Mouse (Mus musculus) CH12.LX (cell line): ENCODE measurements around the gene Oscar. TPM values are rescaled to one million over a fixed set of nuclear protein-coding genes. Genes with fewer than 3 reads are reported as not detected.

Experiments
- DNase-seq: peaks from one replicate; pipeline ENCODE4 v3.0.0-alpha.2; 2013; ENCODE audit errors: extremely low read depth
- H3K27ac ChIP-seq: 2 replicates; pipeline ENCODE4 v1.5.1; 2012; ENCODE audit warnings: low read depth, mild to moderate bottlenecking, control low read depth, moderate library complexity; ENCODE audit not compliant: insufficient read depth
- H3K27me3 ChIP-seq: replicated peaks from 2 replicates; pipeline ENCODE3; 2012; ENCODE audit warnings: inconsistent platforms
- H3K36me3 ChIP-seq, 2 experiments: replicated peaks in 1 of 2; 2 replicates each; pipeline versions ENCODE3 to v1.6.1; 2012; ENCODE audit warnings: inconsistent platforms in 1 of 2, low read length in 1 of 2, mild to moderate bottlenecking in 1 of 2, mixed read lengths in 1 of 2, moderate library complexity in 1 of 2; ENCODE audit not compliant: control insufficient read depth in 1 of 2, insufficient read depth in 1 of 2
- H3K4me1 ChIP-seq, 2 experiments: 2 replicates each; pipeline ENCODE4 v1.6.1; 2012; ENCODE audit warnings: inconsistent platforms in 1 of 2, moderate library complexity in 1 of 2; ENCODE audit not compliant: insufficient read depth in 2 of 2, control insufficient read depth in 1 of 2
- H3K4me2 ChIP-seq: 2 replicates; pipeline ENCODE4 v1.6.1; 2012; ENCODE audit warnings: low read depth, mild to moderate bottlenecking, control low read depth; ENCODE audit not compliant: poor library complexity, insufficient read depth, severe bottlenecking
- H3K4me3 ChIP-seq, 3 experiments: fragments of 150-350 bp in 1 of 3; sonication (generic) in 1 of 3; replicated peaks in 1 of 3; 2 replicates each; pipeline versions ENCODE3 to v1.5.1; 2011 to 2012; ENCODE audit warnings: low read depth in 2 of 3, low read length in 2 of 3, mild to moderate bottlenecking in 2 of 3, moderate library complexity in 2 of 3, control low read depth in 1 of 3, improper control_type of control experiment in 1 of 3, inconsistent platforms in 1 of 3, mixed read lengths in 1 of 3; ENCODE audit not compliant: poor library complexity in 1 of 3
- H3K79me2 ChIP-seq: replicated peaks from 2 replicates; pipeline ENCODE4 v1.6.1; 2012; ENCODE audit warnings: mild to moderate bottlenecking, moderate library complexity; ENCODE audit not compliant: control insufficient read depth, poor library complexity, insufficient read depth, severe bottlenecking; ENCODE audit errors: extremely low read depth
- H3K9ac ChIP-seq: 2 replicates; pipeline ENCODE4 v1.6.1; 2012; ENCODE audit warnings: low read depth, mild to moderate bottlenecking, control low read depth, moderate library complexity; ENCODE audit not compliant: insufficient read depth
- H3K9me3 ChIP-seq: replicated peaks from 2 replicates; pipeline ENCODE3; 2012; ENCODE audit warnings: low read length, inconsistent platforms, mixed read lengths
- CHD1 ChIP-seq: IDR thresholded peaks from 2 replicates; pipeline ENCODE4 v1.6.1; 2012; ENCODE audit warnings: low read depth, low read length, improper control_type of control experiment, inconsistent platforms
- CHD2 ChIP-seq: IDR thresholded peaks from 2 replicates; pipeline ENCODE4 v1.6.1; 2011; ENCODE audit warnings: low read length, improper control_type of control experiment
- E2F4 ChIP-seq: IDR thresholded peaks from 2 replicates; pipeline ENCODE4 v1.6.1; 2011; ENCODE audit warnings: low read depth, low read length, improper control_type of control experiment; ENCODE audit not compliant: insufficient replicate concordance
- ELF1 ChIP-seq: IDR thresholded peaks from 2 replicates; pipeline ENCODE4 v1.6.1; 2014; ENCODE audit warnings: low read depth, mild to moderate bottlenecking, inconsistent platforms, low read length, improper control_type of control experiment
- EP300 ChIP-seq: IDR thresholded peaks from 2 replicates; pipeline ENCODE4 v1.6.1; 2011; ENCODE audit warnings: low read length, improper control_type of control experiment
- ETS1 ChIP-seq: conservative IDR thresholded peaks from 2 replicates; pipeline ENCODE4 v1.6.1; 2012; ENCODE audit warnings: low read depth, mild to moderate bottlenecking, inconsistent platforms, low read length, improper control_type of control experiment, moderate library complexity
- GABPA ChIP-seq: IDR thresholded peaks from 2 replicates; pipeline ENCODE4 v1.6.1; 2012; ENCODE audit warnings: low read depth, low read length, improper control_type of control experiment, inconsistent platforms; ENCODE audit not compliant: insufficient replicate concordance
- HCFC1 ChIP-seq: IDR thresholded peaks from 2 replicates; pipeline ENCODE4 v1.6.1; 2012; ENCODE audit warnings: low read depth, mild to moderate bottlenecking, inconsistent platforms, low read length, improper control_type of control experiment
- IRF4 ChIP-seq: IDR thresholded peaks from 2 replicates; pipeline ENCODE4 v1.6.1; 2014; ENCODE audit warnings: low read depth, mild to moderate bottlenecking, inconsistent platforms, low read length, improper control_type of control experiment
- JUN ChIP-seq: IDR thresholded peaks from 2 replicates; pipeline ENCODE4 v1.6.1; 2011; ENCODE audit warnings: low read depth, mild to moderate bottlenecking, low read length, improper control_type of control experiment, moderate library complexity; ENCODE audit not compliant: insufficient read depth
- JUND ChIP-seq: conservative IDR thresholded peaks from 2 replicates; pipeline ENCODE4 v1.6.1; 2011; ENCODE audit warnings: low read depth, low read length, improper control_type of control experiment
- KAT2A ChIP-seq: IDR thresholded peaks from 2 replicates; pipeline ENCODE4 v1.6.1; 2012; ENCODE audit warnings: low read length, improper control_type of control experiment, inconsistent platforms; ENCODE audit not compliant: insufficient replicate concordance
- MXI1 ChIP-seq: IDR thresholded peaks from 2 replicates; pipeline ENCODE4 v1.6.1; 2011; ENCODE audit warnings: mild to moderate bottlenecking, low read depth, low read length, improper control_type of control experiment
- NELFE ChIP-seq: IDR thresholded peaks from 2 replicates; pipeline ENCODE4 v1.6.1; 2011; ENCODE audit warnings: low read depth, low read length, improper control_type of control experiment
- NRF1 ChIP-seq: IDR thresholded peaks from 2 replicates; pipeline ENCODE4 v1.6.1; 2014; ENCODE audit warnings: low read depth, mild to moderate bottlenecking, inconsistent platforms, low read length, improper control_type of control experiment, moderate library complexity
- POLR2AphosphoS2 ChIP-seq: IDR thresholded peaks from 2 replicates; pipeline ENCODE4 v1.6.1; 2011; ENCODE audit warnings: low read depth, low read length, improper control_type of control experiment
- RCOR1 ChIP-seq: conservative IDR thresholded peaks from 2 replicates; pipeline ENCODE4 v1.6.1; 2012; ENCODE audit warnings: low read depth, mild to moderate bottlenecking, inconsistent platforms, low read length, improper control_type of control experiment
- SMC3 ChIP-seq: IDR thresholded peaks from 2 replicates; pipeline ENCODE4 v1.6.1; 2011; ENCODE audit warnings: low read depth, low read length, improper control_type of control experiment
- TBP ChIP-seq: conservative IDR thresholded peaks from 2 replicates; pipeline ENCODE4 v1.6.1; 2011; ENCODE audit warnings: low read depth, low read length, improper control_type of control experiment
- TCF12 ChIP-seq: IDR thresholded peaks from 2 replicates; pipeline ENCODE4 v1.6.1; 2014; ENCODE audit warnings: low read depth, mild to moderate bottlenecking, inconsistent platforms, low read length, improper control_type of control experiment
- UBTF ChIP-seq: IDR thresholded peaks from 2 replicates; pipeline ENCODE4 v1.6.1; 2012; ENCODE audit warnings: low read depth, mild to moderate bottlenecking, inconsistent platforms, low read length, improper control_type of control experiment, moderate library complexity
- USF1 ChIP-seq: IDR thresholded peaks from 2 replicates; pipeline ENCODE4 v1.6.1; 2014; ENCODE audit warnings: low read depth, mild to moderate bottlenecking, inconsistent platforms, low read length, improper control_type of control experiment
- USF2 ChIP-seq: conservative IDR thresholded peaks from 2 replicates; pipeline ENCODE4 v1.6.1; 2011; ENCODE audit warnings: low read depth, low read length, improper control_type of control experiment
- ZMIZ1 ChIP-seq: IDR thresholded peaks from 2 replicates; pipeline ENCODE4 v1.6.1; 2012; ENCODE audit warnings: low read depth, mild to moderate bottlenecking, inconsistent platforms, low read length, improper control_type of control experiment
- dilution Hi-C: fragments of 300-500 bp; cut with MboI; formaldehyde crosslinking; loops from 2 replicates; pipeline ENCODE4 v1.14.3; 2020; ENCODE audit warnings: low sequenced_read_pairs; ENCODE audit not compliant: extremely low pct_unique_long_range_greater_than_20kb, extremely low pct_ligation_motif_present
- in situ Hi-C: fragments of 300-500 bp; cut with MboI; formaldehyde crosslinking; loops from 3 replicates; pipeline ENCODE4 v1.14.3; 2019; ENCODE audit warnings: low sequenced_read_pairs, low pct_ligation_motif_present, low pct_unique_long_range_greater_than_20kb, mixed read lengths
- polyA plus RNA-seq: library from polyadenylated mRNA; unstranded; fragments of >175 nt; gene quantifications from 2 replicates; pipeline ENCODE4 v1.2.1, GENCODE M21; 2012; ENCODE audit warnings: low read depth; ENCODE audit not compliant: insufficient read length
- total RNA-seq, 2 experiments: library from RNA; depleted of rRNA; stranded (reverse); fragments of 300-350 nt in 1 of 2; fragments of >200 nt in 1 of 2; gene quantifications; 2 replicates each; pipeline ENCODE4 v1.2.3; 2012 to 2014

Gene Oscar
- total and polyA plus RNA-seq, 3 experiments: 0.39 TPM; not detected in 2

DNA sequence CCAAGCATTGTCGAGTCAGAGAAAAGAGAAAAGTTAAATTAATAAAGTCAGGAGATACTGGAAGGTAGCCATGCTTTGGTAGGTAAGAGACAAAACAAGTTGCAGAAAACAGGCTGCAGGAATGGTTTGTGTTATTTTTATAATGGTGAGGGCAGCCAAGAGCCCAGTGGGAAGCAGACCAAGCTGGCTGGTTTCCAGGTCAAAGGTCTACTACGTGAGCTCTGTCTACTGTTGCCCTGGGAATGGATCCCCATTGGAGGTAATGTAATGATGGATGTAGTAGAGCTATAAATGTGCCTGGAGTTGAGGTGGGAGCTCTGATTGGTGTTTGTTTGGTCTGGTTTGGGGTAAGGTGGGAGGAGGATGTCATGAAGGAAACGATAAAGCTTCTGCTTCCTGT lies 6.9 kb downstream of the Oscar start:
- Histone ChIP-seq H3K27me3 (no peaks in the 10 kb centered on the region), H3K27ac (no peak overlapping the region), H3K79me2 (no peaks in the 10 kb centered on the region), H3K9ac (no peak overlapping the region), H3K4me1 (peaks cover 0 to 3% of the 10 kb centered on the region in 2 experiments; a peak in 1 of 4 replicates), H3K4me2 (no peak overlapping the region), H3K36me3 (no peaks in the 10 kb centered on the region), H3K4me3 (no peak overlapping the region), H3K9me3 (peaks cover 4% of the 10 kb centered on the region)
- in situ Hi-C loops (no loop called here), dilution Hi-C loops (no loop called here)
- no peak for TF ChIP-seq HCFC1
- TF ChIP-seq ELF1: no peak
- TF ChIP-seq ZMIZ1: no peak
- no peak for TF ChIP-seq TCF12
- TF ChIP-seq NRF1: no peak
- TF ChIP-seq RCOR1: no peak
- TF ChIP-seq ETS1: no peak
- no peak for DNase-seq

GRCm38 (mm10) chr7:3608668-3609067 lies 7.3 kb downstream of the Oscar start:
- no peak overlapping the region for H3K27ac ChIP-seq
- H3K27me3 ChIP-seq: no peaks in the 10 kb centered on the region
- H3K9me3 ChIP-seq: peaks cover 4% of the 10 kb centered on the region
- H3K4me3 ChIP-seq: no peak overlapping the region
- no peak overlapping the region for H3K4me2 ChIP-seq
- TF ChIP-seq GABPA (no peak), MXI1 (no peak), UBTF (no peak), HCFC1 (no peak), JUND (no peak)
- no peak for DNase-seq
- peaks cover 0 to 3% of the 10 kb centered on the region in 2 experiments; a peak in 1 of 4 replicates for H3K4me1 ChIP-seq
- no peak overlapping the region for H3K9ac ChIP-seq
- in situ Hi-C loops: no loop called here
- H3K36me3 ChIP-seq: no peaks in the 10 kb centered on the region
- H3K79me2 ChIP-seq: no peaks in the 10 kb centered on the region
- dilution Hi-C loops: no loop called here

DNA sequence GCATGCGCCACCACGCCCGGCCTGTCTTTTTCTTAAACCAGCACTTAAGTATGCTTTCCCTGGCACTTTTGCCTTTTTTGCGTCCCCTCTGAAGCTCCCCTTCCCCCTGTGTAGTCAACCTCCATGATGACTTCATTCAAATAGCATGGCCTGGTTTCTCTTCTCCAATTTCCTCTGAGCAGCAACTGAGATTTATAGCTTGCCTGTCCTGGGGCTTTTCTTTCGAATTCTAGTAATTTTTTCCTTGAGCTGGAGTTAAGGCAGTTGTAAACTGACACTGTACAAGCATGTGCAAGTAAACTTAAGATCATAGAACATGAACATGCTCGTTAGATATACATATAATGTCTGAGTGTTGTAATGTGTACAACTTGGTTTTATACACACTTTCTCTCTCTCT lies 8.6 kb downstream of the Oscar start:
- Histone ChIP-seq H3K4me1 (peaks cover 0 to 3% of the 10 kb centered on the region in 2 experiments; a peak in 1 of 4 replicates), H3K27me3 (no peaks in the 10 kb centered on the region), H3K9ac (peak overlapping the region; percentile 58; the same call in 1 of the 2 replicates), H3K9me3 (peaks cover 4% of the 10 kb centered on the region), H3K36me3 (no peaks in the 10 kb centered on the region), H3K79me2 (no peaks in the 10 kb centered on the region), H3K4me2 (peak overlapping the region; percentile 42; the same call in 1 of the 2 replicates), H3K4me3 (peak overlapping the region in 1 of 3 experiments; percentile 19), H3K27ac (peak overlapping the region; percentile 60; the same call in 1 of the 2 replicates)
- dilution Hi-C loops (no loop called here), in situ Hi-C loops (no loop called here)
- peak; percentile 65 for DNase-seq
- no peak for TF ChIP-seq CHD1
- TF ChIP-seq USF1: no peak
- TF ChIP-seq JUN: peak; percentile 69; the same call in 1 of the 2 replicates
- TF ChIP-seq GABPA: no peak
- TF ChIP-seq USF2: no peak
- TF ChIP-seq NELFE: 0 out of 2 replicates have a peak, but pooled peaks have one; percentile 9
- TF ChIP-seq TBP: 0 out of 2 replicates have a peak, but pooled peaks have one; percentile 63
- TF ChIP-seq IRF4: peak; percentile 73
- no peak for TF ChIP-seq KAT2A
- TF ChIP-seq SMC3: no peak
- no peak for TF ChIP-seq UBTF
- no peak for TF ChIP-seq E2F4
- 0 out of 2 replicates have a peak, but pooled peaks have one; percentile 38 for TF ChIP-seq CHD2
- peak; percentile 75 for TF ChIP-seq EP300
- no peak for TF ChIP-seq ZMIZ1
- TF ChIP-seq POLR2AphosphoS2: no peak
- TF ChIP-seq ETS1: peak; percentile 61
